Mouse (Mus musculus): ENCODE measurements around the gene Fbl. TPM values are rescaled to one million over a fixed set of nuclear protein-coding genes. Genes with fewer than 3 reads are reported as not detected.
A peak's percentile ranks its signal among the peaks of the same experiment; 100 is the strongest.

Fbl gene
- polyA plus RNA-seq, 1 experiment: 155 TPM

- TF ChIP-seq TCF12 (IDR thresholded peaks at IDR 0.05; ENCODE audit: insufficient read depth, poor library complexity, severe bottlenecking) (no peak), SRF (IDR thresholded peaks at IDR 0.05; ENCODE audit: control insufficient read depth, insufficient read length, low read depth) (no peak), MAX (IDR thresholded peaks at IDR 0.05; ENCODE audit: low read depth) (no peak), CEBPB (IDR thresholded peaks at IDR 0.05; ENCODE audit: insufficient read depth, poor library complexity, severe bottlenecking) (no peak), MYOG (IDR thresholded peaks at IDR 0.05; ENCODE audit: control insufficient read depth in 1 of 3, insufficient read depth in 1 of 3, insufficient read length in 2 of 3, low read depth in 2 of 3) (peak in 2 of 3 experiments; percentile 54 to 72), MYOD1 (IDR thresholded peaks at IDR 0.05; ENCODE audit: control insufficient read depth in 1 of 3, insufficient read length in 2 of 3, low read depth in 2 of 3) (peak in 2 of 3 experiments; percentile 80 to 98), POLR2AphosphoS2 (IDR thresholded peaks at IDR 0.05; ENCODE audit: insufficient read length, low read depth) (peak; percentile 46)
Measured at GRCm38 (mm10) chr7:28179741-28180377, 10.3 kb downstream of the Fbl start.

GRCm38 (mm10) chr7:28180890-28181289 is 11.4 kb downstream of the Fbl start:
- peaks cover 6% of the 10 kb centered on the region for H3K79me2 ChIP-seq (ENCODE audit: control insufficient read depth, insufficient read depth)
- peak overlapping the region; percentile 46 for H3K4me3 ChIP-seq
- H3K4me2 ChIP-seq (ENCODE audit: low read depth): peak overlapping the region; percentile 88
- H3ac ChIP-seq (ENCODE audit: control insufficient read depth, insufficient read length): peak overlapping the region; percentile 79
- TF ChIP-seq TCF3 (IDR thresholded peaks at IDR 0.05; ENCODE audit: insufficient read length, low read depth): no peak
- no peak for TF ChIP-seq REST (IDR thresholded peaks at IDR 0.05; ENCODE audit: insufficient read depth, insufficient read length)
- TF ChIP-seq MYOD1 (IDR thresholded peaks at IDR 0.05; ENCODE audit: control insufficient read depth in 1 of 3, insufficient read length in 2 of 3, low read depth in 2 of 3): no peak
- no peak for TF ChIP-seq SRF (IDR thresholded peaks at IDR 0.05; ENCODE audit: control insufficient read depth, insufficient read length, low read depth)
- no peak for TF ChIP-seq TCF12 (IDR thresholded peaks at IDR 0.05; ENCODE audit: insufficient read depth, poor library complexity, severe bottlenecking)
- no peak for TF ChIP-seq POLR2A (IDR thresholded peaks at IDR 0.05; ENCODE audit: insufficient read length, low read depth)
- TF ChIP-seq POLR2AphosphoS2 (IDR thresholded peaks at IDR 0.05; ENCODE audit: insufficient read length, low read depth): no peak
- TF ChIP-seq MAX (IDR thresholded peaks at IDR 0.05; ENCODE audit: low read depth): no peak
- no peak for TF ChIP-seq USF1 (IDR thresholded peaks at IDR 0.05; ENCODE audit: low read depth)
- TF ChIP-seq CEBPB (IDR thresholded peaks at IDR 0.05; ENCODE audit: insufficient read depth, poor library complexity, severe bottlenecking): no peak
- TF ChIP-seq E2F4 (IDR thresholded peaks at IDR 0.05; ENCODE audit: insufficient read depth): no peak
- TF ChIP-seq MYOG (IDR thresholded peaks at IDR 0.05; ENCODE audit: control insufficient read depth in 1 of 3, insufficient read depth in 1 of 3, insufficient read length in 2 of 3, low read depth in 2 of 3): no peak
- no peaks in the 10 kb centered on the region for H3K27me3 ChIP-seq (ENCODE audit: control insufficient read depth, insufficient read depth, insufficient read length)
- H3K36me3 ChIP-seq (ENCODE audit: control insufficient read depth, insufficient read depth): peaks cover 30% of the 10 kb centered on the region

More at GRCm38 (mm10) chr7:28179741-28180377, 10.3 kb downstream of the Fbl start:
- H3K4me2 ChIP-seq (ENCODE audit: low read depth): peak overlapping the region; percentile 88
- peak overlapping the region; percentile 79 for H3ac ChIP-seq (ENCODE audit: control insufficient read depth, insufficient read length)
- H3K79me2 ChIP-seq (ENCODE audit: control insufficient read depth, insufficient read depth): peaks cover 6% of the 10 kb centered on the region
- no peaks in the 10 kb centered on the region for H3K27me3 ChIP-seq (ENCODE audit: control insufficient read depth, insufficient read depth, insufficient read length)
- H3K36me3 ChIP-seq (ENCODE audit: control insufficient read depth, insufficient read depth): peaks cover 30% of the 10 kb centered on the region
- H3K4me3 ChIP-seq: peak overlapping the region; percentile 46

- Histone ChIP-seq H3K4me3 (no peak overlapping the region), H3K4me2 (ENCODE audit: low read depth) (peak overlapping the region; percentile 88), H3K79me2 (ENCODE audit: control insufficient read depth, insufficient read depth) (peaks cover 6% of the 10 kb centered on the region), H3K27me3 (ENCODE audit: control insufficient read depth, insufficient read depth, insufficient read length) (no peaks in the 10 kb centered on the region), H3K36me3 (ENCODE audit: control insufficient read depth, insufficient read depth) (peaks cover 30% of the 10 kb centered on the region), H3ac (ENCODE audit: control insufficient read depth, insufficient read length) (no peak overlapping the region)
- no peak for TF ChIP-seq CEBPB (IDR thresholded peaks at IDR 0.05; ENCODE audit: insufficient read depth, poor library complexity, severe bottlenecking)
- TF ChIP-seq MYOG (IDR thresholded peaks at IDR 0.05; ENCODE audit: control insufficient read depth in 1 of 3, insufficient read depth in 1 of 3, insufficient read length in 2 of 3, low read depth in 2 of 3): no peak
- TF ChIP-seq MYOD1 (IDR thresholded peaks at IDR 0.05; ENCODE audit: control insufficient read depth in 1 of 3, insufficient read length in 2 of 3, low read depth in 2 of 3): no peak
- no peak for TF ChIP-seq E2F4 (IDR thresholded peaks at IDR 0.05; ENCODE audit: insufficient read depth)
- TF ChIP-seq SRF (IDR thresholded peaks at IDR 0.05; ENCODE audit: control insufficient read depth, insufficient read length, low read depth): no peak
- no peak for TF ChIP-seq POLR2AphosphoS2 (IDR thresholded peaks at IDR 0.05; ENCODE audit: insufficient read length, low read depth)
- TF ChIP-seq TCF12 (IDR thresholded peaks at IDR 0.05; ENCODE audit: insufficient read depth, poor library complexity, severe bottlenecking): no peak
- no peak for TF ChIP-seq REST (IDR thresholded peaks at IDR 0.05; ENCODE audit: insufficient read depth, insufficient read length)
- TF ChIP-seq POLR2A (IDR thresholded peaks at IDR 0.05; ENCODE audit: insufficient read length, low read depth): no peak
Measured at GRCm38 (mm10) chr7:28181376-28181775, 11.9 kb downstream of the Fbl start.

- Histone ChIP-seq H3ac (ENCODE audit: control insufficient read depth, insufficient read length) (no peak overlapping the region), H3K36me3 (ENCODE audit: control insufficient read depth, insufficient read depth) (peaks cover 26% of the 10 kb centered on the region), H3K4me2 (ENCODE audit: low read depth) (no peak overlapping the region), H3K4me3 (no peak overlapping the region), H3K27me3 (ENCODE audit: control insufficient read depth, insufficient read depth, insufficient read length) (no peaks in the 10 kb centered on the region), H3K79me2 (ENCODE audit: control insufficient read depth, insufficient read depth) (peaks cover 6% of the 10 kb centered on the region)
- no peak for TF ChIP-seq MYOD1 (IDR thresholded peaks at IDR 0.05; ENCODE audit: control insufficient read depth in 1 of 3, insufficient read length in 2 of 3, low read depth in 2 of 3)
- TF ChIP-seq USF1 (IDR thresholded peaks at IDR 0.05; ENCODE audit: low read depth): no peak
- TF ChIP-seq SRF (IDR thresholded peaks at IDR 0.05; ENCODE audit: control insufficient read depth, insufficient read length, low read depth): no peak
- no peak for TF ChIP-seq TCF12 (IDR thresholded peaks at IDR 0.05; ENCODE audit: insufficient read depth, poor library complexity, severe bottlenecking)
- TF ChIP-seq POLR2AphosphoS2 (IDR thresholded peaks at IDR 0.05; ENCODE audit: insufficient read length, low read depth): no peak
- TF ChIP-seq MYOG (IDR thresholded peaks at IDR 0.05; ENCODE audit: control insufficient read depth in 1 of 3, insufficient read depth in 1 of 3, insufficient read length in 2 of 3, low read depth in 2 of 3): no peak
- TF ChIP-seq POLR2A (IDR thresholded peaks at IDR 0.05; ENCODE audit: insufficient read length, low read depth): no peak
- no peak for TF ChIP-seq TCF3 (IDR thresholded peaks at IDR 0.05; ENCODE audit: insufficient read length, low read depth)
Measured at GRCm38 (mm10) chr7:28182320-28182719, 12.8 kb downstream of the Fbl start.

Data from myocyte (in vitro differentiated cells).